Mouse (Mus musculus) cerebral cortex, adult 2 months (tissue): Measurements from ENCODE around the gene Ets1.

ENCODE experiments used
- WGBS: fragments of 180-500 bp; shearing (Covaris S2); methylation state at CpG from one replicate; pipeline ENCODE4 v1.1.7; 2018; 5-methylcytosine and 5-hydroxymethylcytosine counted together

Gene Ets1

DNA sequence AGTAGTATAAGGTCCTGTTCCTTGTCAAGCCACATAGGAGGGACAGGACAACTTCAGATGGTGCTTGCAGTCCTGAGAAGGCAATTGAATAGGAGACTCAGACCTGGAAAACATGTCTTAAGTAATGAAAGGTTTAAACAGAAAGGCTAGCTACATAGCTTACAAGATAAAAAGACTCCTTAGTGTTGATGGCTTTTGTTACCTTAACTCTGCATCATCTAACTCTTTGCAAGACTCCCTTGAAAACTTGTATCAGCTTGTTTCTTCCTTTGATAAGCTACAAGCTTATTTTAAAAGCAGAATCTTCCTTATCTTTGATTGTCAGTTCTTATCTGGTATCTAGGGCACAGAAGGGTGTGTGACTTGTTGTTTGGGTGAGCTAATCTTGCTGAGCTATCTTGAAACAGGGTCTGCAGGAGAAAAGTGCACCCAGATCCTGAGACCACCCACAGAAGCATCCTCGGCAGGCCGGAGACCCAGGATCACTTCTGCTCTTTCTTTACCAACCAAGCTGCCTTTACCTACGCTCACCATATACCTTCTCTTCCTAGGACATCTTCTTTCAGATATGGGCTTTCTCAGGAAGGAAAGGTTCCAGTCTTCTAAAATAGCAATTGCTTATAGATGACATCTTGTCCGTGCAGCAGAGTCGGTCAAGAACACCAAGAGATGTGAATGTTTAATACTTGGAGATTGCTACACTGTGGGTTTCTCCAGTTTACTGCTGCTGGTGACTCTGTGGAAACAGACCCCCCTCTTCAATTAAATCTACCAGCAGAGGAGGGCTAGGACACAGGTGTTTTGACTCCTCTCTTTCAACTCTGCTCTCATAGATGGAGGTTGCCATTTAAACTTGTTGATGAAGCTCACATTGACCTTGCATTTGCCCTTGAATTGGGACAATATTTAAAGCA, 19.2 kb upstream of the Ets1 start:
- 89% methylated on average over 5 of the region's 5 CpGs for WGBS

- 65% methylated on average over 5 of the region's 5 CpGs for WGBS
Observed at GRCm38 (mm10) chr9:32617430-32617768, 18.6 kb upstream of the Ets1 start.

- 80% methylated on average over 9 of the region's 9 CpGs for WGBS
Observed at GRCm38 (mm10) chr9:32618544-32619120, 17.4 kb upstream of the Ets1 start.

- 54% methylated on average over 6 of the region's 6 CpGs for WGBS
Observed at GRCm38 (mm10) chr9:32619661-32620060, 16.4 kb upstream of the Ets1 start.

GRCm38 (mm10) chr9:32620446-32620845, 15.6 kb upstream of the Ets1 start:
- WGBS = 69% methylated on average over 3 of the region's 3 CpGs

GRCm38 (mm10) chr9:32629385-32629981, 6.5 kb upstream of the Ets1 start:
- WGBS = 80% methylated on average over 1 of the region's 1 CpGs

DNA sequence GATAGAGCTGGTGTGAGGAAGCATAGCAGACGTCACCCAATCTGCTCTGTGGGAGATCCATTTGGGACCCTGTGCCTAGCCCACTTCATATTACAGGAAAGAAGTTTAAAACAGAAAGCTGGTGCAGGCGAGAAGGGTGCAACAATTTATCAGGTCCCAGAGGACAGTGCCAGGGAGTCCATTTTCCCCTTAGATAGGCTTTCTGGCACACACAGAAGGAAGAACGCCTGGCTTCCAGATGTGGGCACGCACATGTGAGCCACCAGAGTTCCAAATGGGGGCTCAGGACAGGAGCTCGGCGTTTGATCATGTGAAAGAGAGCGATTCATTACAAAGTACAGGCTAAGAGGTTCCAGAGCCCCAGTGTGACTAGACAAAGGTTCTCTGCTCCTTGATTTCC, 3.8 kb upstream of the Ets1 start:
- 87% methylated on average over 7 of the region's 7 CpGs for WGBS

DNA sequence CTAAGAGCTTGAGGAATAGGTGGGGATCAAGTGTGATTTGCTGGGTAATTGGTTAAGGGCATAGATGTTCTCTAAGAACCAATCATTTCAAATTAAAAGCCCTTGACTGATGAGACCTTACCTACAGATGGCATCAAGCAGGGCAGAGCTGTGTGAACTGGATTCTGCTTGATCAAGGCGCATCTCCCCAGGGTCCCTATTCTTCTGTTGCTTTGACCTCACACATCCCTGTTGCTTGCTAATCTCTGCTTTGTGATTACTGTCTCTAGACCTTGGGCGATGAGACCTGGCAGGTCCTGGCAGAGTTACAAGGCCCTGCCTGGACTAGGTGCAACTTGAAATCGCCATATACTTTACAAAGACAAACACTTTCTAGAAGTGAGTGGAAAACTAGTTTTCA, 9.0 kb downstream of the Ets1 start:
- WGBS = 65% methylated on average over 3 of the region's 3 CpGs

GRCm38 (mm10) chr9:32645475-32645874, 9.5 kb downstream of the Ets1 start:
- WGBS = 23% methylated on average over 9 of the region's 9 CpGs

GRCm38 (mm10) chr9:32646539-32647258, 10.7 kb downstream of the Ets1 start:
- 41% methylated on average over 11 of the region's 11 CpGs for WGBS

DNA sequence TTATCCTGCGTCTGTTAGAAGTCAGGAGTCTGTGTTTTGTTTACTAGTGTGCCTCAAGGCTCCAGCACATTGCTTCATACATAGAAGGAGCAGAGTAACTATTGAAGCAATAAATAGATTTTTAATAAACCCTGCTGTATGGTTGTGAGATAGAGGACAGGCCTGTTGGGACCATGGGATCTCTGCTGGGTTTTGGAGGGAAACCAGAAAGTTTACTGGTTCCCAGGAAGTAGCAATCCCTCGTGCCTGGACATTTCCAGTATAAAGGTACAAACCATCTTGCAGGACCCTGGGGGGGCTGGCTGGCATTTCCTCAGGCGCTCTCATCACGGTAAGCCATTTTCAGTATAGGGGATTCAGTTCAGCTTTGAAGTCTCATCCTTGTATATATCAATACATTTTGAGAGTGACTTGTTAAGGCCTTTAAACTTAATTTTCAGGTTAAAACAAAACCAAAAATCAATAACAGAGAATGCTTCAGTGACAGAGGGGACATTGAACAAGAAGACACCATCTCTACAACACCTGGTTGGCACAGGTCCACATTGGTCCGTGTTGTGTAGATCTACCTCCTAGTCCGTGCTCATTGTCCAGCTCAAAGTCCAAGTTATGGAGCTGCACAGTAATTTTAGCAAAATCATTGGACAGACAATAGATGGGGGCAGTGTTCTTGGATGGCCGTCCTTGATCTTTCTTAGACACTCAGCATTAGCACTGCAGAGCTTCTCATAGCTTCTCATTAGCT, 11.7 kb downstream of the Ets1 start:
- WGBS = 81% methylated on average over 7 of the region's 7 CpGs

DNA sequence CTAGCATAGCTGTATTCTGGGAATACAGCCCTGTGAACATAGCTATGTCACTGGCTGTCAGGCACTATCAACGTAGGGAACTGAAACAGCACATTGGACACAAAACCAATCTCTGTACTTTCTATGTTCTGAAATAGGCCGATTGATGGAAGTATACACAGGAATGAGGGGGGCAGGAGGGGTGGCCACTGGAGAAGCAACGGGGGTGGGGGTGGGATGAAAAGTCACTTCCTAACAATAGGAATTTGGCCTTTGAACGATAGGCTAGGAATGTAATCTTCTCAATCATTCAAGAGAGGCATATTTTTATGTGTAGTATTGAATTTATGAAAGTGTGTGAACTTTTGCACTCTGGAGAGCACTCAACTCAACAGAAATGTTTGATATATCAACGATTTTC, 12.3 kb downstream of the Ets1 start:
- WGBS = 77% methylated on average over 5 of the region's 5 CpGs

GRCm38 (mm10) chr9:32650738-32651137, 14.7 kb downstream of the Ets1 start:
- 88% methylated on average over 3 of the region's 3 CpGs for WGBS

DNA sequence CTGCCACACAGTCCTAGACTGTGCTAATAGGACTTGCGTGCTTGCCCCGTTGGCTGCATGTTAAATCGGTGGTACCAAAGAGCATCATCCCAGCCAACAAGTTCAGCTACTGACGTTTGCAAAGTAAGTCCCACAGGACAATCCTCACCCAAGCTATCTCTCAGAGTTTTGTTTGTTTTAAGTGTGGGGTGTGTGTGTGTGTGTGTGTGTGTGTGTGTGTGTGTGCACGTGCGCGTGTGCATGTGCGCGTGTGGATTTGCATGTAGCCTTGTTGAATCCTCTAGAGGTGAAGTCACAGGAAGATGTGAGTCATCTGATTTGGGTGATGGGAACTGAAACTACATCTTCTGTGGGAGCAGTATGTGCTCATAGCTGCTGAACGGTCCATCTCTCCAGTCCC, 16.1 kb downstream of the Ets1 start:
- WGBS = 87% methylated on average over 10 of the region's 10 CpGs

DNA sequence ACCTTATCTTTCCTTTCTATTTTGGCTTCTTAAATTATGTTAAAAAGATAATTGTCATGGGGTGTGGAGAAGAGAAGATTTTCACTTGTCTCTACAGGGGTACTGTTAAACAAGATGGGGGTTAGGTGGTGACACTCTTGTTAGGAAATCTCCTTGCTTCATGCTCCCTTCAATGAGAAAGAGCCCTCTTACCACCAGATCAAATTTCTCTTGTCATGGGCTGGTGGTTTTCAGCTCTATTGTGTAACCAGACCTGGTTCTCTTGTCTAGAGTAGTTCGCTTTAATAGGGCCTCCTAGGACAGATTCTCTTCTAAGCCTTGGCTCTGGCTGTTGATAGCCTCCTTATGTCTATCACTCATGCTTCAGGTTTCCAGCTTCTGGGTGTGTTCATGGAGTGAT, 18.3 kb downstream of the Ets1 start:
- WGBS = 89% methylated on average over 1 of the region's 1 CpGs

DNA sequence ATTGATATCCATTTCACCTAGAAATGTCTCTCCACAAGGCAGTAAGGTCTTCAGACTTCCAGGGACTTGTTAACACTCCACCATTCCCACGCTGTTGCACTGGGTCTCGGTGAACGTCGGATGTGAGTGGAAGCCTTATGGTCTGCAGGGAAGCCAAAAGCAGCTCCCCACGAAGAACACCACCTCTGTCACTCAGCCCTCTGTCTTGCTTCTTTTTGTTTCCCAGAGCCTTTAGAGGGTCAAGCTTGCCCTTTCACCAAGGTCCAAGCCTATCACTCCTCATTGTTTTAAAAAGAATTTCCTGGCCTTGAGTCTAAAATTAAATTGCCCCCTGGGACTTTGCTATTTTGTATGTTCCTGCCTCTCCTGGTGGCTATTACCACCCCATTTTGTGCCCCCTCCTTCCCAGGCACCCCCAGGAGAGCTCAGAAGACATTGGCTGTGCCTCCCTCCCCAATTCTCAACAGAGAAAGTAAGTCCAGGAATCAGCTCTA, 20.4 kb downstream of the Ets1 start:
- WGBS = 80% methylated on average over 5 of the region's 5 CpGs

DNA sequence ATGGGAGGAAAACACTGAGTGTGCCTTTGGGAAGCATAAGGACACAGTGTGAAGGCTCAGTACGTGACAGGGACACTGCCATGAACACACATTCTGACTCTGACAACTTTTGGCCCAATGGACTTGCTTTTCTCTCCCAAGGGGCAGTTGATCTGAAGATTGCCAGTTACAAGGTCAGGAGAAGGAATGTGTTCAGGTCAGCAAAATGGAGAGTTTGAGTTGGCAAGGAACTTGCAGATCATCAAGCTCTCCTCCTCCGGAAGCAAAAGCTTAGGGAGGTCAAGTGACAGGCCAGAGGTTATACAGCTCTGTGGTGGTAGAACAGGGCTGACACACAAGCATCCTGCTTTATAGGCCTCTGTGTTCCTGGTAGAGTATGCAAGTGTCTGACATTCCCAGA, 21.1 kb downstream of the Ets1 start:
- WGBS = 74% methylated on average over 2 of the region's 2 CpGs

DNA sequence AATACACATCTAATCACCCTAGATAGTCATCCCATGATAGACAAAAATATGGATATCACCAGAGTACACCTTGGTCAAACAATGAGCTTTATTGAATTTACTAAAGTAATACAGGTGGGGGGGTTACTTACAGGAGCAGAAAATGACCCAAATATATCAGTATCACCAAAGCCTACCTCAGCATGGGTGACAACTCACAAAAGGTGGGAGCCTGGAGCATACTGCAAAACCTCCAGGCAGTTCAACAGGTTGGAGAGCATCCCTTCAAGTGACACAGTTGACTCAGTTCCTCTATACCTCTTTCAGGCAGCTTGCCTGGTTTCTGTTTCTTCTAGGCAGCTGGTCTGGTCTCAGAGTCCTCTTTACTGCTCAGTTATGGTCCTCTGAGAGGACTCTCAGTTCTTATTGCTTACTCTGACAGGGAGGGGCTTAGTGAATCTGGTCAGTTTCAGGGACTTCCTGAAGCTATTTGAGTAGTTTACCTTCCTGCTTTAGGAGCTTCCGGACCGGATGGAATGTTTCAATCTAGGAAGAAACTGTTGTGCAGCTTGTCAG, 24.5 kb downstream of the Ets1 start:
- WGBS = 79% methylated on average over 2 of the region's 2 CpGs

DNA sequence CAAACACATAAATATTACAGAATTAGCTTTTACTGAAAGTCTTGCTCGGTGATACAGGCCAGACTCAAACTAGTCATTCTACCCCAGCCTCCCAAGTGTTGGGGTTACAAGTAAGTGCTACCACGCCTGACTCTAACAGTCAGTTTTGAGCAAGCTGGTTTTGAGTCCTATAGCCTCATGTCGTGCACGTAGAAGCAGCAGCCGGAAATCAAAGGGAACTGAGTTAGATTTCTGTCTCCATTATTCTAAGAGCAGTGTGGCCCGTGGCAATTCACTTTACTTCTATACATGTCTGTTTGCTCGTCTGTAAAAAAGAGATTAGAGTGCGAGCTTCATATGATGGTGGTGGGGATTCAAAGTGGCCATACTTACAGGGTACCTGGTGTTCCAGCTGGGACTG, 25.1 kb downstream of the Ets1 start:
- 93% methylated on average over 8 of the region's 8 CpGs for WGBS

DNA sequence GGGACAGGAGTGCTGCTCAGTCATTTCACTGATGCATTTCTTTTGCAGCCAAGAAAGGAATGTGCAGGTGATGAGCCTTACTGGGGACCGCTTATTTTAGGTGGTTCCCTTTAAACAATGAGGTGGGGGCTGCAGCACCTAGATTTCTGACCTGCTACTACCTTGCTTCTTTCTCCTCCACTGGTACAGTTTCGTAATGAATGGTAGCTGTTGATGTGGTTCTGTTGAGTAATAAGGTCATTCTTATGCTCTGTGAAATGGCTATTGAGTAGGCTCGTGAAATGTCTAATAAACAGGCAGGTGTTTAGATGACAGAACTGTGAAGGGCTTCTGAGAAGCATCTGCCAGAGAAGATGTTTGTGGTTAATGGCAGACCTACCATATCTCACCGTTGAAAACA, 25.5 kb downstream of the Ets1 start:
- WGBS = 83% methylated on average over 4 of the region's 4 CpGs
